Mouse (Mus musculus) embryonic facial prominence, embryonic 12.5 days (tissue): ENCODE measurements around the gene Cdc42se2. TPM values are rescaled to one million over a fixed set of nuclear protein-coding genes. Genes with fewer than 3 reads are reported as not detected.

ENCODE experiments used
- ATAC-seq: fragments of 200-750 bp; cut with Nextera tagmentation; 2 replicates; pipeline ENCODE4 v1.8.0; 2017; ENCODE audit not compliant: insufficient number of reproducible peaks, insufficient read depth, low FRiP score, low TSS enrichment
- H3K27ac ChIP-seq: fragments of 300-500 bp; sonication (generic); 2 replicates; pipeline ENCODE4 v1.5.1; 2016; ENCODE audit warnings: mild to moderate bottlenecking
- H3K27me3 ChIP-seq: fragments of 300-500 bp; sonication (generic); 2 replicates; pipeline ENCODE4 v1.6.1; 2016; ENCODE audit warnings: mild to moderate bottlenecking, moderate library complexity
- H3K36me3 ChIP-seq: fragments of 300-500 bp; sonication (generic); 2 replicates; pipeline ENCODE4 v1.6.1; 2016; ENCODE audit warnings: mild to moderate bottlenecking
- H3K4me1 ChIP-seq: fragments of 300-500 bp; sonication (generic); 2 replicates; pipeline ENCODE4 v1.6.1; 2016
- H3K4me2 ChIP-seq: fragments of 300-500 bp; sonication (generic); replicated peaks from 2 replicates; pipeline ENCODE4 v1.6.1; 2016; ENCODE audit warnings: mild to moderate bottlenecking, moderate library complexity
- H3K4me3 ChIP-seq: fragments of 300-500 bp; sonication (generic); 2 replicates; pipeline ENCODE4 v1.5.1; 2016; ENCODE audit warnings: mild to moderate bottlenecking
- H3K9ac ChIP-seq: fragments of 300-500 bp; sonication (generic); 2 replicates; pipeline ENCODE4 v1.6.1; 2016; ENCODE audit warnings: mild to moderate bottlenecking, moderate library complexity
- H3K9me3 ChIP-seq: fragments of 300-500 bp; sonication (generic); 2 replicates; pipeline ENCODE4 v1.6.1; 2016; ENCODE audit warnings: mild to moderate bottlenecking, moderate library complexity
- WGBS: fragments of 180-500 bp; shearing (Covaris S2); methylation state at CpG from one replicate; pipeline ENCODE4 v1.1.7; 2016; 5-methylcytosine and 5-hydroxymethylcytosine counted together
- polyA plus RNA-seq: library from polyadenylated mRNA; unstranded; fragments of >200 nt; fragmentation: Nextera tagmentation; extraction: Ambion mirVana; gene quantifications from 2 replicates; pipeline ENCODE4 v1.2.1, GENCODE M21; 2016

The Cdc42se2 gene
- polyA plus RNA-seq, 1 experiment from 2014 or later: 114 TPM

- H3K9ac ChIP-seq: no peak overlapping the region
- no peak overlapping the region for H3K4me3 ChIP-seq
- no peaks in the 10 kb centered on the region for H3K4me1 ChIP-seq
- no peaks in the 10 kb centered on the region for H3K9me3 ChIP-seq
- H3K27ac ChIP-seq: no peak overlapping the region
- ATAC-seq: no peak
- 94% methylated on average over 2 of the region's 2 CpGs for WGBS
- H3K27me3 ChIP-seq: no peaks in the 10 kb centered on the region
- H3K4me2 ChIP-seq: no peak overlapping the region
- H3K36me3 ChIP-seq: peaks cover 26% of the 10 kb centered on the region
Observed at GRCm38 (mm10) chr11:54741330-54741729, 46.1 kb downstream of the Cdc42se2 start.

DNA sequence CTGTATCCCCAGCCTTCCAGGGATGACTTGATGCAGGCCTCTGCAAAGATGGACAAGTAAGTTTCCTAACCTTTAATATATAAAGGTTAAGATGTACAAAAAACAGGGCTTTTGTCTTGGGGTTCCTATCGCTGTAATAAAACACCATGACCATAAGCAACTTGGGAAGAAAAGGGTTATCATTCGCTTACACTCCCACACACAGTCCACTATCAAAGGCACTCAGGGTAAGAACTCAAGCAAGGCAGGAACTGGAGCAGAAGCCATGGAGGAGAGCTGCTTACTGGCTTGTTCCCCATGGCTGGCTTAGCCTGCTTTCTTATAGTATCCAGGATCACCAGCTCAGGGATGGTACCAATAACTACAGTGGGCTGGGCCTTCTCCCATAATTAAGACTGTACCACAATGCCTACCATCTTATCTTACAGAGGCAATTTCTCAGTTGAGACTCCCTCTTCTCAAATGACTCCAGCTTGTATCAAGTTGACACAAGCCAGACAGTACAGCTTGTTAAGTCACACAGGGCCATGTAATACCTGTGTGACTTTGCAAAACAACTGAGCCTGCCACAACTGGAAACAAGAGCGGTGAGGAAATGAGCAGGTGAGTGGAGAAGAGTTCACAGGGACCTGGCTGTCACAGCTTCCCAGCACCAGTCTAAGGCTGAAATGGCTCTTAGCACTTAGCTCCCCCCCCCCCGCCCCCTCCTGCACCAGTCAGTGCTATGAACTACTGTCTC lies 48.3 kb downstream of the Cdc42se2 start:
- Histone ChIP-seq H3K4me1 (no peaks in the 10 kb centered on the region), H3K9ac (no peak overlapping the region), H3K4me2 (no peak overlapping the region), H3K9me3 (no peaks in the 10 kb centered on the region), H3K27me3 (no peaks in the 10 kb centered on the region), H3K27ac (no peak overlapping the region), H3K36me3 (peaks cover 36% of the 10 kb centered on the region), H3K4me3 (no peak overlapping the region)
- no peak for ATAC-seq
- WGBS: 87% methylated on average over 4 of the region's 4 CpGs

DNA sequence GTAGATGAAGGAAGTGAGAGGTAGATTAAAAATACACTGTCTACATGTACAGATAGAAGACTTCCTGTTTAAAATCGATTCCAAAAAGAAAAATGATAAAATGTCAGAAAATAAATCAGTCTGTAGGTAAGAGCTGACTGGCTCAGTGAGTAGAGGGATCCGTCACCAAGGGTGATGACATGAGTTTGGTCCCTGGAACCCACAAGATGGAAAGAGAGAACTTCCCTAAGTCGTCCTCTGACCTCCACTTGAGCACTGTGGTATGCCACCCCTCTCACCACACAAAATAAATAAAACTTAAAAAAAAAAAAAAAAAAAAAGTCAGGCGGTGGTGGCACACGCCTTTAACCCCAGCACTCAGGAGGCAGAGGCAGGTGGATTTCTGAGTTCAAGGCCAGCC lies 50.6 kb downstream of the Cdc42se2 start:
- Histone ChIP-seq H3K27me3 (no peaks in the 10 kb centered on the region), H3K27ac (no peak overlapping the region), H3K36me3 (peaks cover 38% of the 10 kb centered on the region), H3K9me3 (no peaks in the 10 kb centered on the region), H3K4me1 (no peaks in the 10 kb centered on the region), H3K9ac (no peak overlapping the region), H3K4me2 (no peak overlapping the region), H3K4me3 (no peak overlapping the region)
- no peak for ATAC-seq
- WGBS: 94% methylated on average over 4 of the region's 5 CpGs

GRCm38 (mm10) chr11:54735114-54735513 lies 52.4 kb downstream of the Cdc42se2 start:
- no peaks in the 10 kb centered on the region for H3K27me3 ChIP-seq
- H3K36me3 ChIP-seq: peaks cover 30% of the 10 kb centered on the region
- no peak overlapping the region for H3K27ac ChIP-seq
- H3K4me3 ChIP-seq: no peak overlapping the region
- ATAC-seq: no peak
- H3K9ac ChIP-seq: no peak overlapping the region
- H3K4me1 ChIP-seq: no peaks in the 10 kb centered on the region
- 85% methylated on average over 1 of the region's 1 CpGs for WGBS
- H3K4me2 ChIP-seq: no peak overlapping the region
- H3K9me3 ChIP-seq: no peaks in the 10 kb centered on the region

DNA sequence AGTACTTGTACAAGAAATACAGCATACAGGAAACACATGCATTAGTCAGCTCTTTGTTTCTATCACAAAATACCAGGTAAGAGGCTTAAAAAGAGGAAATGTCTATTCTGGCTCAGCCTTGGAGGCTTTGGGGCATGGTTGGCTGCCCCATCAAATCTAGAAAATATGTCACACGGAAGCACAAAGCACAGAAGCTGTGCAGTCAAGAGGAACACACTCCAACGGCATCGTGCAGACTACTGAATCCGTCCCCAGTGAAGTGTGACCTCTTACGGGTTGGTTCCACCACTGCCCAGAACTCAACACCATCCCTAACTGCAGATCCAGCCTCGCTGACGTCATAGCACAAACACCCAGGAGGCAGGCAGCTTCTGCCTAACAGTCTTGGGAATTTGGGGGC lies 53.9 kb downstream of the Cdc42se2 start:
- 80% methylated on average over 7 of the region's 7 CpGs for WGBS
- Histone ChIP-seq H3K4me3 (no peak overlapping the region), H3K27ac (no peak overlapping the region), H3K9me3 (no peaks in the 10 kb centered on the region), H3K4me2 (no peak overlapping the region), H3K27me3 (no peaks in the 10 kb centered on the region), H3K9ac (no peak overlapping the region), H3K4me1 (no peaks in the 10 kb centered on the region), H3K36me3 (peaks cover 19% of the 10 kb centered on the region)
- ATAC-seq: no peak

GRCm38 (mm10) chr11:54731367-54731766 lies 56.1 kb downstream of the Cdc42se2 start:
- H3K9ac ChIP-seq: no peak overlapping the region
- no peak for ATAC-seq
- no peaks in the 10 kb centered on the region for H3K4me1 ChIP-seq
- no peak overlapping the region for H3K4me3 ChIP-seq
- H3K36me3 ChIP-seq: peaks cover 28% of the 10 kb centered on the region
- H3K9me3 ChIP-seq: no peaks in the 10 kb centered on the region
- H3K27ac ChIP-seq: no peak overlapping the region
- WGBS: 87% methylated on average over 7 of the region's 7 CpGs
- no peaks in the 10 kb centered on the region for H3K27me3 ChIP-seq
- no peak overlapping the region for H3K4me2 ChIP-seq

GRCm38 (mm10) chr11:54730931-54731330 lies 56.5 kb downstream of the Cdc42se2 start:
- 88% methylated on average over 5 of the region's 5 CpGs for WGBS
- H3K9ac ChIP-seq: no peak overlapping the region
- H3K4me1 ChIP-seq: no peaks in the 10 kb centered on the region
- peaks cover 29% of the 10 kb centered on the region for H3K36me3 ChIP-seq
- ATAC-seq: no peak
- no peak overlapping the region for H3K4me2 ChIP-seq
- H3K9me3 ChIP-seq: no peaks in the 10 kb centered on the region
- H3K27me3 ChIP-seq: no peaks in the 10 kb centered on the region
- H3K27ac ChIP-seq: no peak overlapping the region
- no peak overlapping the region for H3K4me3 ChIP-seq

GRCm38 (mm10) chr11:54729311-54729710 lies 58.2 kb downstream of the Cdc42se2 start:
- Histone ChIP-seq H3K36me3 (peaks cover 28% of the 10 kb centered on the region), H3K27me3 (no peaks in the 10 kb centered on the region), H3K9ac (no peak overlapping the region), H3K9me3 (no peaks in the 10 kb centered on the region), H3K4me3 (no peak overlapping the region), H3K27ac (no peak overlapping the region), H3K4me1 (no peaks in the 10 kb centered on the region), H3K4me2 (no peak overlapping the region)
- WGBS: 92% methylated on average over 3 of the region's 3 CpGs
- no peak for ATAC-seq

- no peak overlapping the region for H3K9ac ChIP-seq
- H3K36me3 ChIP-seq: peaks cover 29% of the 10 kb centered on the region
- no peaks in the 10 kb centered on the region for H3K27me3 ChIP-seq
- no peak for ATAC-seq
- no peak overlapping the region for H3K4me3 ChIP-seq
- no peaks in the 10 kb centered on the region for H3K9me3 ChIP-seq
- no peaks in the 10 kb centered on the region for H3K4me1 ChIP-seq
- H3K27ac ChIP-seq: no peak overlapping the region
- no peak overlapping the region for H3K4me2 ChIP-seq
- WGBS: 89% methylated on average over 2 of the region's 2 CpGs
Observed at GRCm38 (mm10) chr11:54728371-54728770, 59.1 kb downstream of the Cdc42se2 start.

GRCm38 (mm10) chr11:54727327-54727901 lies 60.1 kb downstream of the Cdc42se2 start:
- H3K4me2 ChIP-seq: no peak overlapping the region
- H3K27me3 ChIP-seq: no peaks in the 10 kb centered on the region
- H3K27ac ChIP-seq: no peak overlapping the region
- H3K9ac ChIP-seq: no peak overlapping the region
- 74% methylated on average over 5 of the region's 5 CpGs for WGBS
- H3K4me3 ChIP-seq: no peak overlapping the region
- no peaks in the 10 kb centered on the region for H3K4me1 ChIP-seq
- H3K36me3 ChIP-seq: peaks cover 38% of the 10 kb centered on the region
- no peaks in the 10 kb centered on the region for H3K9me3 ChIP-seq
- no peak for ATAC-seq

GRCm38 (mm10) chr11:54726571-54727062 lies 60.9 kb downstream of the Cdc42se2 start:
- H3K36me3 ChIP-seq: peaks cover 45% of the 10 kb centered on the region
- no peaks in the 10 kb centered on the region for H3K9me3 ChIP-seq
- no peaks in the 10 kb centered on the region for H3K4me1 ChIP-seq
- H3K9ac ChIP-seq: no peak overlapping the region
- no peak overlapping the region for H3K27ac ChIP-seq
- ATAC-seq: no peak
- H3K4me2 ChIP-seq: no peak overlapping the region
- WGBS: 88% methylated on average over 3 of the region's 3 CpGs
- no peak overlapping the region for H3K4me3 ChIP-seq
- no peaks in the 10 kb centered on the region for H3K27me3 ChIP-seq

GRCm38 (mm10) chr11:54724353-54725034 lies 63.0 kb downstream of the Cdc42se2 start:
- Histone ChIP-seq H3K4me3 (no peak overlapping the region), H3K27ac (no peak overlapping the region), H3K36me3 (peaks cover 63% of the 10 kb centered on the region), H3K4me1 (no peaks in the 10 kb centered on the region), H3K27me3 (no peaks in the 10 kb centered on the region), H3K4me2 (no peak overlapping the region), H3K9me3 (no peaks in the 10 kb centered on the region), H3K9ac (no peak overlapping the region)
- 91% methylated on average over 4 of the region's 4 CpGs for WGBS
- ATAC-seq: no peak
